Mouse (Mus musculus) 3134 (cell line): ENCODE measurements around the gene Col13a1.

Experiments used
- DNase-seq: peaks from one replicate; pipeline ENCODE4 v3.0.0-alpha.2; 2011; ENCODE audit warnings: low spot score; ENCODE audit not compliant: insufficient read length; ENCODE audit errors: extremely low read depth

The Col13a1 gene

GRCm38 (mm10) chr10:61909004-61909403 is 69.9 kb downstream of the Col13a1 start:
- no peak for DNase-seq

- DNase-seq, result no peak
Observed at GRCm38 (mm10) chr10:61906226-61906625, 72.7 kb downstream of the Col13a1 start.

- no peak for DNase-seq
Observed at GRCm38 (mm10) chr10:61905308-61905707, 73.6 kb downstream of the Col13a1 start.

GRCm38 (mm10) chr10:61898116-61898515 is 80.8 kb downstream of the Col13a1 start:
- no peak for DNase-seq

GRCm38 (mm10) chr10:61894564-61894963 is 84.3 kb downstream of the Col13a1 start:
- DNase-seq, result no peak

GRCm38 (mm10) chr10:61891138-61891537 is 87.8 kb downstream of the Col13a1 start:
- no peak for DNase-seq

GRCm38 (mm10) chr10:61890294-61890693 is 88.6 kb downstream of the Col13a1 start:
- no peak for DNase-seq

- no peak for DNase-seq
Observed at GRCm38 (mm10) chr10:61879427-61879826, 99.5 kb downstream of the Col13a1 start.

GRCm38 (mm10) chr10:61877787-61878186 is 101.1 kb downstream of the Col13a1 start:
- DNase-seq, result peak; percentile 15

- DNase-seq, result no peak
Observed at GRCm38 (mm10) chr10:61869796-61870195, 109.1 kb downstream of the Col13a1 start.

GRCm38 (mm10) chr10:61866045-61866580 is 112.8 kb downstream of the Col13a1 start:
- no peak for DNase-seq

GRCm38 (mm10) chr10:61859451-61859850 is 119.5 kb downstream of the Col13a1 start:
- no peak for DNase-seq

GRCm38 (mm10) chr10:61855139-61855675 is 123.7 kb downstream of the Col13a1 start:
- no peak for DNase-seq

- no peak for DNase-seq
Observed at GRCm38 (mm10) chr10:61852824-61853223, 126.1 kb downstream of the Col13a1 start.

- no peak for DNase-seq
Observed at GRCm38 (mm10) chr10:61848553-61848952, 130.4 kb downstream of the Col13a1 start.

GRCm38 (mm10) chr10:61845476-61845875 is 133.4 kb downstream of the Col13a1 start:
- DNase-seq, result no peak

GRCm38 (mm10) chr10:61844475-61844874 is 134.4 kb downstream of the Col13a1 start:
- no peak for DNase-seq

- DNase-seq, result no peak
Observed at GRCm38 (mm10) chr10:61842261-61842660, 136.6 kb downstream of the Col13a1 start.

- DNase-seq, result no peak
Observed at GRCm38 (mm10) chr10:61839326-61839725, 139.6 kb downstream of the Col13a1 start.

GRCm38 (mm10) chr10:61838769-61839168 is 140.1 kb downstream of the Col13a1 start:
- no peak for DNase-seq

- DNase-seq, result no peak
Observed at GRCm38 (mm10) chr10:61837286-61837685, 141.6 kb downstream of the Col13a1 start.

- no peak for DNase-seq
Observed at GRCm38 (mm10) chr10:61834288-61834687, 144.6 kb downstream of the Col13a1 start.

- DNase-seq, result no peak
Observed at GRCm38 (mm10) chr10:61832713-61833112, 146.2 kb downstream of the Col13a1 start.
